Mouse (Mus musculus): Measurements from ENCODE around the gene Agrp.

Agrp gene

DNA sequence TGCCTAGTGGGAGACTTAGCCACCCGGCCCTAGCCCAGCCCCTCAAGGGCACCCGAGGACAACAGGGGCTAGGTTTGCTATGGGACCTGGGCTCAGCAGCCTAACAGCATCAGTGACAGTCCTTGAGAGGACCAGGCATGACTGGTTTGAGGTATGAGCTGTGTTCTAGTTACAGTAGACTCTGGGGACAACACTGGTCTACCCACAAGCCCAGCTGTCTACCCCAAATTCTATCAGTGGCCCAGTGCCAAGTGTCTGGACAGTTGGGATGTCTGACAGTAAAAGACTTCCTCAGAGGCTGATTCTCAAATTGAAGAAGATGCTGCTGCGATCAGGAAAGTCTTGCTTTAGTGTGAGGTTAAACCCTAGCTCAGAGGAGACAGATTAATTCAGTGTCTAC lies 91.9 kb downstream of the Agrp start:
- no peak for DNase-seq

DNA sequence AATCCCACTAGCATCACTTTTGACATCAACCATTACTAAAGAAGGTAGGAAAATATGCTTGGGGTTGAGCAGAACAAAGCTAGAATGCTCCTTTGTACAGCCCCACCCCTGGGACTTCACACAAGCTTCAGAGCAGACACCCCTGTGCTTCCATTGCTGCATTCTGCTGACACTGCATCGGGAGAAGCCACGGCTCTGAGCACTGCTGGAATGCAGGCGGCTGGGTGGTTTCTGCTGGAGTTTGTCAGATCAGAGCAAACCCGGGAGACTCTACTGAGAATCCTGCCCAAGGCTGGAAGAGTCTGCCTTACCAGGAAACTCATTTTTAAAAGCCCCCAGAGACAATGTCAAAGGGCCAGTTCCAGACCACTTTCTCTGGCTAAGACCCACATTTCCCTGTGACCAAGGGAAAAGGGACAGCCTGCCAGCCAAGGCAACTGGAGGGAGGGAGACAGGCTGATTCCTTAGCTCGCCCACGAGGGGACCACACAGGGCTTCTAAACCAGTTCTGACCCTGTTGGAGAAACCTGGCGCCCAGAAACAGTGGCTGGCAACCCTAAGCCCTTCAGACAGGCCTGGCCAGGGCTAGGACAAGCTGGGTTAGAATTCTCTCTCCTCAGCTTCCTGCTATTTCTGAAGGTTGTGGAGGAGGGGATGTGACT lies 92.5 kb downstream of the Agrp start:
- no peak for DNase-seq

DNA sequence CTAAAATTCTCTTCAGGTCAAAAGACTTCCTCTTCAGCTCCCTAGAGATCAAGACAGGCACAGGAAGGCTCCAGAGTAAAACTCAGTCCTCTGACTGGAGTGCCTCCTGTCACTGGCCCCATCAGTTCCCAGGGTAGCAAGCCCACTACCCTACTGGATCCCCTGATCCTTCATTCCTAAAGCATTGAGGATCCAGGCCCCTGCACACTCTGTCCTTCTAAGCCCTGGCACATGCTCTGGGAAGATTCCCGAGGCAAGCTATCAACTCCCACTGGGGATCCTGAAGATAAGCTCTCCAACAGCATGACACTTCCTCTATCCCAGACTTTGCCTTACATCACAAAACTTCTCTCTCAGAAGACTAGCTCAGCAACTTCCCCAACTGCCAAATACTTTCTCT lies 93.5 kb downstream of the Agrp start:
- DNase-seq = no peak

DNA sequence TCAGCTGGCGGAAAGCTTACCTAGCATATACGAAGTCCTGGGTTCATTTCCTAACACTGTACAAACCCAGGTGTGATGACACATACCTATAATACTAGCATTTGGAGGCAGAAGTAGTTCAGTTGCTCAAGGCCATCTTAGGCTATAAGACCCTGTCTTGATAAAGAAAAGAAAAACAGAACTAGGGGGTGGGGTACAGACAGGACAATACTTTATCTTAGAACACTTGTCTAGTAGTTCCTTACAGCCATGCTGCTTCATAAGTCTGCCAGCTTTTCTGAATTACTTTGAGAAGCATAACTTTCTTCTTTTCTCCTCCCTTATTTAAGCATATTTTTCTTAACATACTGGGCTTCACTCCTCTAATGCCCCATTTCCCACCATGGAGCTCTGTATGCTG lies 94.4 kb downstream of the Agrp start:
- no peak for DNase-seq

DNA sequence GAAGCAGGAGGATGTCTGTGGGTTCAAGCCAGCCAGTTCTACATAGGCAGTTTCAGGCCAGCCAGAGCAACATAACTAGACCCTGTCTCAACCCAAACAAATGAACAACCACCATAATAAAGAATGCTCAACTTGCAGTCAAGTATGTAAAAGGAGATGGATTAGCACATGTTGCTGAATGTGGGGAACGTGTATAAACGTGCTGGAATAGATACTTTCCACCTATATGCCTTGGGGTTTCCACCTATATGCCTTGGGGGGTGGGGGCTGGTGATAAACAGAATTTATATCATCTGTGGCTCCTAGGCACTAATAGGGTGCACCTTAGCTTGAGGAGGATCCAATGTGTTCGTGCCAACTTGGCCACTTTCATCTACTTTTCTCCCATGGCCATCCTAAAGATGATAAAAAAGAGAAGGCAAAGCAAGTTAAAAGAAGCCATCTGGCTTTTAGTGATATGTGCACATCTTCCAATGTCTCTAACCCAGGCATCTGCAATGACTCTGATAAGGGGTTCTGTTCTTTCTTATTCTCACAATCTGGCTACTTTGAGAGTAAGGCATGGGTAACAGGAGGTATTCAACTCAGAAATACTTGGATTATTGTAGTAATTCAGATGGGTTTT lies 95.0 kb downstream of the Agrp start:
- no peak for DNase-seq

DNA sequence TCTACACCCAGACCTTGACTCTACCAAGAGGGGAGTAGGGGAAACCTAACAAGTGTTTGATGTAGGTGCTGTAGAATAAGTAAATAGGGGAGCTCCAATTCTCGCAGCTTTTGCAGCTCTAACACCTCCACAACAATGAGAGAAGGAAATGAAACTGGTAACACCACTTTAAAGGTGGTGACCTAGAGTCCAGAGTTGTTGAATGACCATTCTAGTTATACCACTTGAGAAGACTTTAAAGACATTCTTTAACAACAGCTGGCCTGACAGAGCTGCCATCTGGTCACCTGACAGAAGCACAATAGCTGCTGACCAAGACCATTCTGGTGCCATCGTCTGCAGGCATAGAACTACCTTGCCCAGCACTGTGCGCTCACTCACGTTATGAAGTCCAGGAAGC lies 98.3 kb downstream of the Agrp start:
- no peak for DNase-seq

DNA sequence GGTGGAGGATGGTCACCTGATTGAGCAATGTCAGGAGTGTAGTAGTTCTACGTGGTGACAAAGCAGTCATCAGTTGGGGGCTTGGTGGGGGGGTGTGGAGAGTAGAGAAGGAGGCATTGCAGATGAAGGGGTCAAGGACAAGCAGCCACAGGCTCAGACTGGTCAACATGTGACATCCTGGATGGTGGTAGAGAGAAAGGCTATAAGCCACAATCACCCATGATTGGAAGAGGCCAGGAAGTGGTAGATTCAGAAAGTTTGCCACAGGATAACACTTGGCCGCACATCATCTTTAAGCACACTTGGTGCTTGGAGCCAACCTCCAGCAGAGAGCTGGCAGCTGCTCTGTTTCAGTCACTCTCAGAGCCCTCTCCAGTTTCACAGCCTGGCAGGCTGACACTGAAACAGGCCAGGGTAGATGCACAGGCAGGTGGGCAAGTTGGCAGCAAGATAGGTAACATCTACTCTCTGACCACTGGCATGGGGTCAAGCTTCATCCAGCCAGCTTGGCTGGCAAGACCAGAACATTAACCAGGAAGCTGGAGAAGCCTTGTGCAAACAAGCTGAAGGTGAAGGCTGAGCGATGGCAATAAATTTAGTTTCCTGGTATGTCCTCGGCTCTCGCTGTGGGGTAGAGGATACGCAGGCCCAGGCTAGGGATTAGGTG lies 100.0 kb downstream of the Agrp start:
- peak; percentile 71 for DNase-seq

DNA sequence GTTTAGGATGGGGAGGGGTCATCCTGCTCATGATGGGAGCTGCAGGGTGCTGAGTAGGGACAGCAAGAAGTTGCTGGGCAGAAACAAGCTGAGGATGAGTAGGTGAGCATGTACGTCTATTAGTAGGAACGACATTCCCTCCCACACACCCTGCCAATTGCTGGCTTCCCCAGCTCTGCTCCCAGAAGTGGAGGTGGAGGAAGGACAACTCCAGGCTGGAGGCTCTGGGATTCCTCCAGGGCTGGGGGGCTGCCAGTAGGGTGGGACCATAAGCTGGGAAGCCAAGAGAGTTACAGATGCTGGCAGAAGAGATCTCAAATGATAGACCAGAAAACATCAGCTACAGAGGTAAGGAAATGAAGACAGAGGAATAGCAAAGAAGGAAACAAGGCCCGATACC lies 100.6 kb downstream of the Agrp start:
- DNase-seq = no peak

DNA sequence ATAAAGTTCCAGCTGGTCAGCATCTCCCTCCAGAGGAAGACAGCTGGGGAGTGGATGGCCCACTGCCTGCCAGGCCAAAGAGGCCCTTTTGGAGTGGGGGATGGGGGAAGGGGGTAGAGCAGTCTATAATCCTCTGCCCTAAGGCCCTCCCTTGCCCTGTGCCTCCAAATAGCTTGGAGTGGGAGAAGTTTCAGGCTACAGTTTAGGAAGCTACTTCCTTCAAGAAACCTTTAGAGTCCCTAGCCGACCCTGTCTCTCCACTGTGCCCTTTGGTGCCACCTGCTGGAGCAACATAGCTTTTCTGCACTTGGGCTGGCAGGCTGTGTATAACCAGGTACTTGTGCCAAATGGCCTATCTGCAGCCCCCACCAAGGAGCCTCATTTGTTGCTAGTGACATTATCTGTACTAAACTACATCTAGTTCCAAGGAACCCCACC lies 103.3 kb downstream of the Agrp start:
- peak; percentile 61 for DNase-seq

DNA sequence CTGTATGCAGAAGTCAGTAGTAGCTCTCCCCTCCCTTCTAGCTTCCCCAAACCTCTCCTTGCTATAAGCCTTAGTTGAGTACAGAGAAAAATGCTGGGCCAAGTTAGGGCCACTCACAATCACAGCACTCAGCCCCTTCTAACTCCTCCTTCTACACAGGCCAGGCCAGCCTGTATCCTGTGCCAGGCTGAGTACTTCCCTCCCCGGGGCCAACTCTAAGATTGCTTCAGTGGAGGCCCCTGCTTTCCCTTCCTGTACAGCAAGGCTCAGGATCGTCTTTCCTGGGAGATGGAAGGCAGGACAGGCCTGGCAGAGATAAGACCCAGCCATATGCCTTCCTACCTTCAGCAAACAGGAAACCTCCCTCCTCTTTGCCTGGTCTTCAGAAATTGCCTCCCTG lies 103.8 kb downstream of the Agrp start:
- DNase-seq = no peak

DNA sequence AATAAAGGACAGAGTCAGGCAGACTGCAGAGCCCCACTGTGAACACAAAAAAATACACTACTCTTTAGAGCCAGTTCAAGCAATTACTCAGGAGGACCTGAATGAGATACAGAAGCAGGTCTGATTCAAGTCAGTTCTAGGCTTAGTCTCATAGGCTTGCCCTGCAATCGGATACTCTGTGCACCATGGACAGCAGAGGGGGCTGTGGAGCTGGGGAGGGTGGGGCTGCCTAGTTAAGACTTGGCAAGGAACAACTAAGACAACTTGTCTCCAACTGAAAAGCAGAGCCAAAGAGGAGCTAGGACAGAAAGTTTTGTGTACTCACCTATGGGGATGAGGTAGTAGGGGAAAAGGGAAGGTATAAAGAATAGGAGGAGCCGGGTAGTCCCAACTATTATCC lies 105.4 kb downstream of the Agrp start:
- DNase-seq = no peak

DNA sequence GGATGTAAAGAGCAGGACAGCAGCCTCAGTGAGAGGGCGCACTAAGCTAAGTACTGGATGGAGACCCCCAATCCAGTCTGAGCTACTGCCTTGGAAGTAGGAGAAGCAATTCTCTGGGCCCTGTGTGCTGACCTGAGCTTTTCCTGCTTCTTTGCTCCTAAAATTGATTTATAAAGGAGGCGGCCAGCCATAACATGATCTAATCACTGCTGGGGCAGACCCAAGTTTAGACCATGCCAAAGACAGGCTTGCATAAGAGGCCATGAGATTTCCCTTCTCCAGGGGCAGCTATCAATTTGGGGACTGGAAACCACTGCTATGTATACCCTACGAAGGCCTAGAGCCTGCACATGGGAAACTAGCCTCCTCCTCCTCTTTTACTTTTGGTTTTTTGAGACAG lies 107.9 kb downstream of the Agrp start:
- no peak for DNase-seq

DNA sequence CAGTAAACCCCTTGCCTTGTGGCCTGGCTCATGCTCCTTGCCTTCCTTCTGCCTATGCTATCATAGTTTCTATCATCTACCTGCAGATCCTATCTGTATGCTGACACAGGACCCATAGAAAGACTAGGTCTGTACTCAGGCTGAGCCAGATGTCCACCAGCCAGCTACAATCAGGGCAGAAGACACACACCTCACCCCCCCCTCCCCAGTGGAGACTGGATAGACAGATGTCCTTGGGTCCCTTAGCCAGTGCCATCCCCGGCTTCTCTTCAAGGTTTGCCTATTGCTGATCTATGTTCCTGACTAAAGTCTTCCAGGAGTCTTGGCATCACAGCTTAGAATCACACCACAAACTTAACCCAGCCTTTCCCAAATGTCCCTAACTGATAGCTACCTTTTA lies 109.0 kb downstream of the Agrp start:
- DNase-seq = no peak

DNA sequence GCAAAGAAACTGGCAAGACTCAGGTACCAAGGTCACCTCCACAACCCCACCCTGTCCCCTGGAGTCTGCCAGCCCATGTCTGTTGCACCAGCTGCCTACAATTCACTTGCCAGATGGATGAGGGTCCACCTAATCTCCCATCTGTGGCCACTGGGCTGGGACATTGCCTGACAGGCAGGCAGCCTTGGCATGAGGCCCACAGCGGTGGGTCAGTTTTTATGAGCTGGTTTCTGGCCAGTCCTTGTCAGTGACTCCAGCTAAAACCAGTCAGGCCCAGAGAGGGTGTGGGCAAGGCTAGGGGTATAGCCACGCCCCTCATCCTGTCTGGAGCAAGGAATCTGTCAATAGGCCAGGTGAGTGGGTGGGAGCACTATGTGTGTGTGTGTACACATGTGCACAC lies 110.1 kb downstream of the Agrp start:
- DNase-seq = no peak

DNA sequence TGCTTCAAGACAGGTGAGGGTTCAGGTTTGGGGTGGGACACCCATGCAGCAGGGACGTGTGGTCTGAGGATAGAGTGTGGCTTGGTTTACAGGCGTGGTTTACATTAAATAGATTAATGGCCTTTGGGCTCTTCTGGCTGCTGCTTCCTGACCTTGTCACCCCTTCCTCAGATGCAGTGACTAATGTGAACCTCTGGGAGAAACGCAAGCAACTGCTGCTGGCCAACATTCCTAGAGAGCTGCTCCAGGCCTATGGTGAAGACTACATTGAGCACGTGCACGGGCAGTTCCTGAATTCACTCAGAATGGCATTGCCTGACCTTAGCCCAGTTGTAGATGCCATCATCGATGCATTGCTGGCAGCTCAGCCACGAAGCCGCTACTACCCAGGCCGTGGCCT lies 114.3 kb downstream of the Agrp start:
- DNase-seq = no peak

DNA sequence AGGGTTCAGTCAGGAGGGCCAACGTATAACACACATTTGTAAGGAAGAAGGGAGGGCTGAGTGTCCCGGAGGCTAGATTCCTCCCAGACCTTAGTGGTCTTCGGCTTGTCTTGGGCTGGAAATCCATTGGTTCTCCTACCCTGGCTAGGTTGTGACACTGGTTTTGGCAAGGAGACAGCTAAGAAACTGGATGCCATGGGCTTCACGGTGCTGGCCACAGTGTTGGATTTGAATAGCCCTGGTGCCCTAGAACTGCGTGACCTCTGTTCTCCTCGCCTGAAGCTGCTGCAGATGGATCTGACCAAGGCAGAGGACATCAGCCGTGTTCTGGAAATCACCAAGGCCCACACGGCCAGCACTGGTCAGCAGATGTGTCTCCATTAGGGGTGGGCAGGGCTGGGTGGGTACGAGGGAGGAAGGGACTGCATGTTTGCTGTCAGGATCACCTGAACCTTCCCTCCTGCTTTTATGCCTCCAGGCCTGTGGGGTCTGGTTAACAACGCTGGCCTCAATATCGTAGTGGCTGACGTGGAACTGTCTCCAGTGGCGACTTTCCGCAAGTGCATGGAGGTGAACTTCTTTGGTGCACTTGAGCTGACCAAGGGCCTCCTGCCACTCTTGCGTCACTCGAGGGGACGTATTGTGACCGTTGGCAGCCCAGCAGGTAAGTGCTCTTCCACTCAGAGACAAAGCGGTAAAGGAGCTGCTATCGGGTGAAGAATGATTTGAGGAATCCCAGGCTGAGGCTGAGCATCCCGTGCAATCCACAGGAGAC lies 115.0 kb downstream of the Agrp start:
- no peak for DNase-seq

DNA sequence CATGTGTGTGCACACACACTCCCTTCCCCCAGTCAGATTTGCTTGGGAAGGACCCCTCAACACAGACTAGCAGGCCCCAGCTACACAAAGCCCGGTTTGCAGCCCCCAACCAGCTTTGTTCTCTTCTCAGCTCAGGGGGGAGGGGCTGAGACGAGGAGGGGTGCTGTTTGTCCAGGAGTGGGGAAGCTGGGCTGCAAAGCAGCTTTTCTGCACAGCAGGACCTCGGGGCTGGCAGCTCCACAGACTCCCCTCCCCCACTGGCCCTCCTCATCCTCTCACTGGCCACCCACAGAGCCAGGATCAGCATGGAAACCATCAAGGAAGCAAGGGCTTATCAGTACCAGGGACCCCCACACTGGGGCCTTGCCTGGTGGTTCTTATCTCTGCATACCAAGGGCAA lies 116.1 kb downstream of the Agrp start:
- DNase-seq = no peak

DNA sequence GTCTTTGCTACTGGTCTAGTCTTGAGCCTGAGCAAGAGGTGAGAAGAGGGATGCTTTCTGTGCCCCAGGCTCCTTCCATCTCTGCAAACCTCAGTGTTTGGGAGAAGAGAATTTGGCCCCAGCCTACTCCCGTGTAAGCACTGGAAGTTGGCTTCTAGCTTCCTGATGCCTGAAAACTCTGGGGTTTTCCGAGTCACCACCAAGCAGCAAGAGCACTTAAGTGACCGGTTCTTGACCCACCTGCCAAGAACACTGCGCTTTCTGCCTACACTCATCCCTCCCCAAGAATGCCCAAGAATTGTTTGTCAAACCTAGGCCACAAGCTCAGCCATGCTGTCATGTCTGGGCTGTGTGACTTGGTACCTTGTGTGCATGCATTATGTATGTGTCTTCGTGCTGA lies 116.7 kb downstream of the Agrp start:
- no peak for DNase-seq

DNA sequence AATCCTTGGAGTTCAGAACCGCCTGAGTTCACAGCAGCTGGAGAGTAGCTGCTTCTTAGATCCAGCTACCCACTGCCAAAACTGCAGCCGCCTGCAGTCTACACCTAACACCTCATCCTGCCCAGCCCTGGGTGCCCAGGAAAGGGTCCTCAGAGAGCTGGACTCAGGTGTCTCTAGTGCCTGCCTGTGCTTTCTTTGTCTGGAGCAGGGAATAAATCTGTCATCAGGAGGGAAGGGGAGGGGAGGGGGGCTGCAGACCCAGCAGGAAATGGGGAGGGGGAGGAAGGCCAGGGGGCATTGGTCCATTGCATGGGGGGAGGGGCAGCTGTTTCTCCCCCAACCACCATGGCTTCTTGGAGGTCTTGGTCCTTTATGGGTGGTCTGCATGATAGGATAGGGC lies 117.6 kb downstream of the Agrp start:
- no peak for DNase-seq

DNA sequence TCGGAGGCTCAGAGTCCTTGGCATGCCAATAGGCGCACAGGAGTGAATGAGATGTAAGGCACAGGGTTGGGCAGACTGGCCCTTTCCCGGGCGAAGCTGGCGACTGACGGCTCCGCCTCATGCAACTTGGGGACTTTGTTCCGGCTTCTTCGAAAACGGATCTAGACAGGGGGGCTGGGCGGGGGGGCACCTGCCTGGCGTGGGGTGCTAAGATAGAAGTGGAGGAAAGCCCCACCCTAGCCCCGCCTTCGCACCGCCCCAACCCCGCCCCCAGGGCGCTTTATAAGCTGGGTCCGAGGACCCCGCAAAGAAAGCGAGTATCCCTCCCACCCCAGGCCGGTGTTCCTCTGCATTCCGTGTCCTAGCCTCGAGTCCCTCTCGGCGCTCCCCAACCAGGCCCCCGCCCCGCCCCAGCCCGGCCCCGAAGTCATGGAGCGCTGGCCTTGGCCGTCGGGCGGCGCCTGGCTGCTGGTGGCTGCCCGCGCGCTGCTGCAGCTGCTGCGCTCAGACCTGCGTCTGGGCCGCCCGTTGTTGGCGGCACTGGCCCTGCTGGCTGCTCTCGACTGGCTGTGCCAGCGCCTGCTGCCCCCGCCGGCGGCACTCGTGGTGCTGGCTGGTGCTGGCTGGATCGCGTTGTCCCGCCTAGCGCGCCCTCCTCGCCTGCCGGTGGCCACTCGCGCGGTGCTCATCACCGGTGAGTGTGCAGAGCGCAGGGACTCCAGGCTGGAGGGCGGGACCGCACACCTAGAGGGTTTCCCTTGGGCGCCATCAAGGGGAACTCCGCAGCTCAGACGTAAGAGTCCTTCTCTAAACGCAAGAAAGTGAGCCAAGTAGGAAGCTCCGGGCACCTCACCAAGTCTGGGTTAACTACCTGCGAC lies 118.5 kb downstream of the Agrp start, which contains the start of gene Hsd11b2:
Gene Hsd11b2, plus strand, starts transcription at position 320 of the 878 bp plus-strand sequence.
- no peak for DNase-seq

DNA sequence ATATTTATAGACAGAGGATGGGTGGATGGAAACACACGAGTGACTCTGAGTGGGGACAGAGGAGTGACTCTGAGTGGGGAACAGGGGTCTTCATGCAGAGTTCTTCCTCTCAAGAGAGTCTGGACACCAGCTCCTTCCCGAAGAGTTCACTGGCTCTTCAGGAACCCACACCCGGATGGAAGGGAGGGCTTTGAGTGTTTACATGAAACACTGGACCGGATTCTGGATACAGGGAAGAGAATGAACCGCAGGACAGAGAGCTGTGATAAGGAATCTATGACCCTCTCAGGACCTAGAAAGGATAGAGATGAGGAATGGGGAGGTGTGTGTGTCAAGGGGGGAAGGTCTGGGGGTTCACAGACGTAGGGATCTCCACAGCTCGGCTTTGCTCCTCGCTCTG lies 119.8 kb downstream of the Agrp start:
- DNase-seq = no peak

Measured in cerebellum, adult 11 months (tissue).